Mouse (Mus musculus): ENCODE measurements around the gene Snd1. TPM values are rescaled to one million over a fixed set of nuclear protein-coding genes. Genes with fewer than 3 reads are reported as not detected.

Gene Snd1
- total RNA-seq, 2 experiments from 2014 or later = 80.2 to 83.3 TPM

DNA sequence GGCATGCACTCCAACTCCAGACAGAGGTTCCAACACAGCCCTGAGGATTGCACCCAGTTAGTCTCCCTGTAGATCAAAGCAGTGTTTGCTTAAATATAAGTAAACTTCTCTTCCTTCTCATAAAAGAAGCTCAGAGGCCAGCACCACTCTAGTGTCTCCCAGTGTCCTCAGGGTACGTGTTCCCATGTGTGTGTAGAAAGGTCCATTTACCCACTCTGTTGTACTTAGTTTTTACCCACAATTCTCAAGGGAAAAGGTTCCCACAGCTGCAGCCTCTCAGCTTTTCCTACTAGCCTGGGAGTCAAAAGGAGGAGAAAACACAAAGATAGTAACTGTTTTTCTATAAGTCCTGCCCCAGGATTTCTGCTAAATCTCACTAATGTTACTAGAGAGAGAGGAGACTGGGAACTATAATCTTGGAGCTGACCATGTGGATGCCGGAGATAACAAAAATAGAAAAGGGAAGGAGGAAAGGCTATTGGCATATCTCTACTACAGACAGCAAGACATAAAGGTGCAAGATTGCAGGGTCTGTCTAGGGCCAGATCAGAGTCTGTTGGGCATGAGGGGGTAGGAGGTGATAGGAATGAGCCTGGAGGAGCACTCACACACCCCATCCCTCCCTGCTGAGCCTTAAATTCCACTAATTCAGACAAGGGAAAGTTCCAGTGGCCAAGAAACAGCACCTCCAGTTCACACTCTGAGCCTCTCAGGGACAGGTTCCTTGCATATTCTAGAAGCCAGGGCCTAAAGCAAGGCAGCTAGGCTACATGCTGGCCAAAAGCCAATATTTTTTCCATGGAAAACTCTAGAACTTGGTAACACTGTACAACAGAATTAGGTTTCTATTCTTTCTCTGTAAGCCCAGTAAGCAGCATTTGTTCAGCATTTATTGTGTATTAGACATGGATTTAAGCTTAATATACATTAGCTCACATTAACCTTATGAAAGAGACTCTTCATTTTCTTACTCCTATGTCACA lies 382.6 kb downstream of the Snd1 start:
- no peak for DNase-seq (ENCODE audit: low spot score in 2 of 2)

DNA sequence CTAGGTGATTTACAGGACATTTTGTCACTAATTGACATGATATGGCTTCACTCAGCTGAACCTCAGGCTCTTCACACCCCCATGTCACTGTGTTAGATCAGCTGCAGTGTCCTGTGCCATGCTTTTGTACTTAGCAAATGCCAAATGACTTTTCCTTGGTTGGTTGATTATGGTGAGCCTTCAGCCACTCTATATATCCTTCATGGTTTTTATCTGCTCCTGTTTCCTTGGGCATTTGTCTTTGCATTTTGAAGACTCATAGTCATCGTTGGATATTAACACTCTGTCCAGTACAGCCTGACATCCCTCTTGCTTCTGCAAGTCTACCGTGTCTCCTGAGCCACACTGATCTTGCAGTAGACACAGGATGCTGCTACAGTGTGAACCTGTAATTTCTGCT lies 384.2 kb downstream of the Snd1 start:
- no peak for DNase-seq (ENCODE audit: low spot score in 2 of 2)

DNA sequence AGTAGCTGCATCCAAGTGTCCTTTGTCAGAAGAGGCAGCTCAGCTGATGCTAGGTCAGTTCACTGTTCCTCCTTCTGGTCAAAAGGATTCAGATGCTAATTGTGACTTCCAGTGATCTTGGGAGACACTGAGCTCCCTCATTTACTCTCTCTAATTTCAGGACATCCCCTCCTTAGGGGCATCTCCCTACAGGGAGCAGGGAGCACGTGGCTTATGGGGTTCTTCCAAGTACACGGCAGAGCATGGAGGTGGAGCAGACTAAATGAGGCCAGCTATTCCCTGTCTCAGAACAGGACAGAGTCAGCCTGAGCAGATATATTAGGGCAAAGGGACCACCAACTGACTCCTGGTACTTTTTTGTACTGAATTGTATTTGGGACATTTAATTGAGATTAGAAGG lies 385.5 kb downstream of the Snd1 start:
- DNase-seq (ENCODE audit: low spot score in 2 of 2) = no peak

DNA sequence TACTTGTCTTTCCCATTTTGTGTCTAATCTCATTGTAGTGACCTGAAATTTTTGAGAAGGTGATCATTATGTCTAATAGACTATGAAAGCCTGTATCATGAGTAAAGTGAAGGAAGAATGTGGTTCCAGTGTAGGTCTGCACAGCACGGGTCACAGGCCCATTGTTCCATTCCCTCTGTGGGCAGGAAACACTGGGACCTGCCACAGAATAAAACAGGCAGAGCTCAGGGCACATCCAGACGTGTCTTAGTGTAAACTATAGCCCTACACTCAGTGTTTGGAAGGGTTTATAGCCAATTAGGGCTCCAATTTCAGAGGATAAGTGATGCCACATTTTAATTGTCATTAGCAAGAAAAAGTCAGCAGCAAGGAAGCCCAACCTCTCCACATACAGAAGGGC lies 386.0 kb downstream of the Snd1 start:
- DNase-seq (ENCODE audit: low spot score in 2 of 2) = no peak

DNA sequence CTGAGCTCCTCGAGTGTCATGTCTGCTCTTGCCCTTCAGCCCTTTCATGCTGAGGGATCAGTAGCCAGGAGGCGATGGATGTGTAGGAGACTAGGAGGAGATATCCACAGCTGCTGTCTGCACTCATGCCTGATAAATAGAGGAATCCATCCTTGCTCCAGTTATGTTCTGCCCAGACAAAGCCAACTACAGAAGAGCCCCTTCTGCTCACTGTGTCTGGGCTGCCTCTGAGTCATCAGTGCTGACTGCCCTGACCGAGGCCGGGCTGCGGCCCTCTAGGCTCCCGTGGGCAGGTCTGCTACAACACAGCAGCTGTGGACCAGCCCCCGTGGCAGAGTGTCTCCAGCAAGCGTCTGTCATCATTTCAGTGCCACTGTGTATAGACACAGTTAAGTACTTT lies 387.4 kb downstream of the Snd1 start:
- DNase-seq (ENCODE audit: low spot score in 2 of 2) = no peak

DNA sequence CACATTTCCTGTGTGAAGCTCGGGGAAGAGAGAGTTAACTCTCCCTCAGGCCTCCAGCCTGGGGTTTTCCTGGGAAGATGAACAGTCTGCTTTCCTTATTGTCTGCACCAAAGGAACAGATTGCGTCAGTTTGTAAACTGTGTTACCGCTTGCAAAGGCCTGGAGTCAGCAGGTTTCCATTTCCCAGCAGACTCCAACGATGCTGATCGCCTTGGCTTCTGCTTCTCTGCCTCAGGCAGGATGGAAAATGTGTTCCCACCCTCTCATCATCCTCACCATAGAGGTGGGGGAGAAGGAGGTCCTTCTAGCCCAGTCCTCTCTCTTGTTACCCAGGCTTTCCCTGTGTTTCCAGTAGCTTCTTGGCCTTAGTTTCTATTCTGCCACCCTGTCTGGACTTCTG lies 389.7 kb downstream of the Snd1 start:
- DNase-seq (ENCODE audit: low spot score in 2 of 2) = no peak

DNA sequence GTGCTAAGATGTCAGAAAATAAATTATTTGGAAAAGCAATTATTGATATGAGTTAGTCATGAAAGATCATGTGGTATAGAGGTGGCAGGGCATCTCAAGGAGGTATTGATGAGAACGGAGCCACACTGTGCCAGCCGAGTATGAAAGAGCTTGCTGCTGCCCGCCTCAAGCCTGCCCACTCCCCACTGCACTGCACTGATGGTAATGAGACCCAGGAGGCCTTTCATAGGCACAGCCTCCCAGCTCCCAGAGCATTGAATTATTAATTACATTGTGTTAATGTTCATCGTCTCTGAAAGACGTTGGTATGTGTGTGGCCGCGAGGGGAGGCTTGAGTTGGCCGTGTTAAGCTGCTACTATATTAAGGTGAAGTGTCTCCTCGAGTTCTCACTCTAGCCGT lies 390.2 kb downstream of the Snd1 start:
- DNase-seq (ENCODE audit: low spot score in 2 of 2) = no peak

DNA sequence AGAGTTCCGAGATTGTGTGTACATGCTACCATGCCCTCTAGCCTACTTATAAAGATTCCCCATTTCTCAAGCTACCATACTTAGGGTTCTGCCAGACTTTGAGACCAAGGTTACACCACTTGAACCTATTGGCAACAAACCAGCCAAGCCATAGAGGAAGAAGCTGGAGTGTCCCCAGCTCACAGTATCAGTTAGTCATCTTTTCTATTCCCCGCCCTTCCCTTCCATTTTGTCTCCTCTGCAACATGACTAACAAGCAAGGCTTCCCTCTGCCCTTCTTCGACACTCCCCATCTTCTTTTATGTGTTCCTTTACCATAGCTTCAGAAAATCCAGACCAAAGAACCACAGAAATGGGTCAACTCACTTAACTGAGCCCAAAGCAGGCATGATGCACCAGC lies 391.3 kb downstream of the Snd1 start:
- no peak for DNase-seq (ENCODE audit: low spot score in 2 of 2)

DNA sequence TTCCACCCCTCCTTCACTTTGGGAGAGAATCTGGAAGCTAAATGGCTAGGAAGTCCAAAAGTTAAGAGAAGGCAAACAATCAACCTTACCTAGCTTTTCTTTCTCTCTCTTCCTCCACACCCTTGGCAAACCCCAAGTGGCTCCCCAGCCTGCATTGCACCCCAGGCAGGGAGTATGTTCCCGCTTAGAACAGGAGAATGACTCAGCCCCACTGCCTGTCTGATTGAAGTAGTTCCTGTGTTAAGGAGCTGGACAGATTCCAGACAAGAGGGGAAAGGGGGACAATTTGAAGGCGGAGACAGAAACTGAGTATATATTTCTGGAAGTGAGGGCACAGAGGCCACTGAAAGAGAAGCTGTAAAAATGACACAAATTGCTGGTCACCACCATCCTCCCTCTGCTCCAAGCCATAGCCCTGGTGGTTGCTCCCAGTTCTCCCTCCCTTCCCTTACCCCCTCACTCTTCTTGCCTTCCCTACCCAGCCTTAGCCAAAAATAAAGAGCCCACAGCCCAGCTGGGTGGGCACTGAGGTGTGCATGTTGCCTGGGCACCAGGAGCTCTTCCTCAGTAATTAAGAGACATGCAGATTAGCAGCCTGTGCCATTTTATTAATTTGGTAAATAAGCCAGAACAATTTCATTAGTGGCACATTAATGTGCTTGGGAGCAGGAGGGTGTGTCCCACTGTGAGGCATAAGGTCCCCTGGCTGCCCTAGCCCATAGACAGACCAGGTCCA lies 392.7 kb downstream of the Snd1 start:
- DNase-seq (ENCODE audit: low spot score in 2 of 2) = no peak

DNA sequence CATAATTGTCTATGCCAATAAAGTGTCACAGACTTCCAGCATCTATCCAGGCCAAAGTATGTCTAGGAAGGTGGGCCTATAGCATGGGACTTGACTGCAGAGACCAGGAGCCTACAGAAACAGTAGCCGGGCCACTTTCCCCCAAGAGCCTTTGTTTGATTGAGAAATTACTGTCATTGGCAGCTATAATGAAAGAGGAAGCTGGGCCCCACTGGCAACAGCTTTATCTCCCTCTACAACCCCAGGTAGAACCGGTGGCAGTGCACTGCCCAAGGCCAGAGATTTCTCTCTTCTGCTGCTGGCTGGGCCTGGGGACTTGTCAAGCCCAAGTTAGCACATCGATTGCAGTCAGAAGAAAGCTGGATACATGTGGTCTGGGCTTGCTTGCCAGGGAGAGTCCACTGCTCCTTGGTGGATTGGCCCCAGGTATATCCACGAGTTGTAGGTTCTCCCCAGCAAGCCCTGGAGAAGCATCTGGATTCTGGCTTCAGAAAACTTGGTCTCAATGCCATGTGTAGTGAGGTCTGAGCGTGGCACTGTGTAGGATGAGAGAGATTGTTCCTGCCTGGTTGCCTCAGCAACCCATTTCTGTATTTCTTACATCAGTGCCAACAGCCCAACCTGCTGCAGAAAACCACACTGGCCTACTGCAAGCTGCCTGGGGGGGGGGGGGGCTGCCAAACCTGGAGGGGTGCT lies 396.9 kb downstream of the Snd1 start:
- no peak for DNase-seq (ENCODE audit: low spot score in 2 of 2)

DNA sequence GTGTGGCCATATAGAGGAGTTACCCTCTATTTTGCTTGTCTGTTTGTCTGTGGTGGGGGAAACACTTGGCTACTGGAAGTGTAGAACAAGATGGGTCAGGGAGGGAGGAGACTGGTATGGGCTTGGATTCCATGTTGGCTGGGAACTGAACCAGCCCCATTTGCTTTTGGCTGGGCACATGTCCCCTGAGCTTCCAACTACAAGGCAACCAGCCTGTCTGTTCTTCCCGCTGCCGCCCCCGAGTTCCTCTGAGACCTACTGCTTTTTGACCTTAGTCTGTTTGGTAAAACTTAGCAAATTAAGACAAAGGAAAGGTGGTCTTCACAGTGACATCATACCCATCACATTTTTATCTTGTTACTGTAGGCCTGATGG lies 397.5 kb downstream of the Snd1 start:
- DNase-seq (ENCODE audit: low spot score in 2 of 2) = no peak

DNA sequence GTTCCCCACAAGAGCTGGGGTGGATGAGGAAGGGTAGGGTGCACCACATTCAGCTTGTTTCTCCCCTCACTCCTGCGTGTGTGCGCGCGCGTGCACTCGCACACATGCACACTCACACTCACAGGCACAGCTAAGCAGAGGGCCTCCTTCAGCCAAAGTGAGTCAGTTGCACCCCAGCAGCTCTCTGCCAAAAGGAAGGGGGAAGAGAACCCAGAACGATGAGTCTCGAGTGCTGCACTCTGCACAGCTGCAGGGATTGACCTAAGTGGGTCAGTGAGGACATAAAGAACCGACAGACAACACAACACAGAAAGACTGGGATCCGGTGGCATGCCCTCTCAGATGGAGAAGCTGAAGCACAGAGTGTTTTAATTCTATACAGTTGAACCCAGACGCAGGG lies 399.1 kb downstream of the Snd1 start:
- DNase-seq (ENCODE audit: low spot score in 2 of 2) = no peak

DNA sequence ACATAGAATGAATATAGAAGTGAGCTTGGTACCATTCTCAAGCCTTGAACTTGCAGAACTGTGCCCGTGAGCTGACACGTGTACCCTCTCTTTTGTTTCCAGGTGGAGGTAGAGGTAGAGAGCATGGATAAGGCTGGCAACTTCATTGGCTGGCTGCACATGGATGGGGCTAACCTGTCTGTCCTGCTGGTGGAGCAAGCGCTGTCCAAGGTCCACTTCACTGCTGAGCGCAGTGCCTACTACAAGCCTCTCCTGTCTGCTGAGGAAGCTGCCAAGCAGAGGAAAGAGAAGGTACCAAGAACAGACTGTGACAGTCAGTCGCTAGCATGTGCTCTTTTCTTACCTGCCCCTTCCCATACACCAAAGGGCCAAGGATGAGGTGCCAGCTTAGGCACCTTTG lies 399.8 kb downstream of the Snd1 start:
- DNase-seq (ENCODE audit: low spot score in 2 of 2) = no peak

DNA sequence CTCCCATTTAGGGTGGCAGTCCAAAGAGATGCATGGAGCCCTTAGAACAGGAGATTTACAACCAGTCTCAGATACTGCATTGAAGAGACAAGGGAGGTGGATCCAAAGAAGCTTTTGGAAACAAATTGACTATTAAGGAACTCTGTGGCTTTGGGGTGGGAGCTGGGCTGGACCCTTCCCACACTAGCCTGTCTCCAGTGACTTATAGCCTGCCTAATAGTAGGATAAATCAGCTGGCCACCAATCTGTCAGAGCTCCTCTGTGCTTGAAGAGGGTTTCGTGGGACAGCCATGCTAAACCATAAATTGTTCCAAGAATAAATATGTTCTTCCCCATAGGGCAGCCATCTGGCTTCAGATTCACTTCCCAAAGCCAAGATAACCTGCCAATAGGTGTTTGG lies 400.4 kb downstream of the Snd1 start:
- DNase-seq (ENCODE audit: low spot score in 2 of 2) = no peak

DNA sequence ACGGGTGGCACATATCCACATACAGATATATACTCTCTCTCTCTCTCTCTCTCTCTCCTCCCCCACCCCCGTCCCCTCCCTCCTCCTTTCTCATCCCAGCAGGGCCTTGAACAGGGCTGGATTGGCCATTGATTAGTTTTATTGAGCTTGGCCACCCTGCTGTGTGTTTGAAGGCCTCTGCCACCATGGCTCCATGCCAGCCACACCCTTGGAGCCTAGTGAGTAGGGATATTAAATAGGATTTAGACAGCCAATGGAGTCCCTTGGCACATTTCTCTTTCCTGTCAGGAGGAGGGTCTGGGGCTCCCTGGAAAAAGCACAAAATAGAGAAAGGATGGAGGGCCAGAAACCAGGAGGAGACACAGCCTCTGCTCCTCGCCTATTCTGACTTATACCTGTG lies 401.6 kb downstream of the Snd1 start:
- DNase-seq (ENCODE audit: low spot score in 2 of 2) = no peak

DNA sequence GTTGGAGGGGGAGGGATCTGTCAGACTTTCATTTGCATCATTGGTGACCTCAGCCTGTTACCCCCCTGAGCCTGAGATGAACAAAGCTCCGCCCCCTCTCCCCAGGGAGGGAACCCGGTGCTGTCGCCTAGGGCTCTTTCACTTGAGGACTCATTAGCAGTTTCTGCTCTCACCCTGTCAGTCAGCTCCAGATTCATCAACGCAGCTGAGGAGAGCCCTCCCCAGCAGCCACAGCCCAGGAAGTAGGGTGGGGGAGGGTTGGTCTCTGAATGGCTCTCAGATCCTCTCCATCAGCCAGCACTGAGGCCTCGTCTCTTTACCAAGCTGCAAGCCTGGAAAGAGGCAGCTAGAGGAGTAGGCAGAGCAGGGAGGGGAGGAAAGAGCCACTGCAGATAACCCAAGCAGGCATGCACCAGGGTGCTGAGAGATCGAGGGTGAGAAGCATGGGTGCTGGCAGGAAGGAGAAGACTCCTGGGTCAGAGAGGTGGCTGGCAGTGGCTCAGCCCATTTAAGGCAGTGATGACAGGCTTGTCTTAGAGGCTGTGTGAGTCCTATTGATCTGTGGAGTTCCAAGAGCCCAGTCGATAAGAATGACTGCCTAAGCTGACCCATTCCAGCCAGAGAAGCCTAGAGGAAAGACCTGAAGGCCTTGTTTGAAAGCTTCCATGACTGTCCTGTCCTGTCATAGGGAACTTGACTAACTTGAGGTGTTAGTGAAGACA lies 403.2 kb downstream of the Snd1 start:
- DNase-seq (ENCODE audit: low spot score in 2 of 2) = no peak

DNA sequence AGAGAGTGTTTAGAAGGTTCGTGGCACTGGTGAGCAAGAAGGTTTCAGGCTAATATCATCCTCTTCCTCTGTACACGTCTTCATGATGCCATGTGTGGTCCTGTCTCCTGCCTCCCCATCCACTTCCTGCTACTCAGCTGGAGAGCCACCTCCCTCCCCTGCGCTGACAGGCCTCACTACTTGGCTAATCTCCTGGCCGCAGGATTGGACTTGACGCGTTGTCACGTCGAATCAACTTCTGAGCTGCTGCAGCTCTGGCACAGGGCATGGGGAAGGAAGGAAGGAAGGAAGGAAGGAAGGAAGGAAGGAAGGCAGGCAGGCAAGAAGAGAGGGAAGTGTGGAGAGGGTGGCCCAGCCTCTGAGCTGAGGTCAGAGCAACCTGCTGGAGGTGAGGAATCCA lies 404.4 kb downstream of the Snd1 start:
- DNase-seq (ENCODE audit: low spot score in 2 of 2) = no peak

DNA sequence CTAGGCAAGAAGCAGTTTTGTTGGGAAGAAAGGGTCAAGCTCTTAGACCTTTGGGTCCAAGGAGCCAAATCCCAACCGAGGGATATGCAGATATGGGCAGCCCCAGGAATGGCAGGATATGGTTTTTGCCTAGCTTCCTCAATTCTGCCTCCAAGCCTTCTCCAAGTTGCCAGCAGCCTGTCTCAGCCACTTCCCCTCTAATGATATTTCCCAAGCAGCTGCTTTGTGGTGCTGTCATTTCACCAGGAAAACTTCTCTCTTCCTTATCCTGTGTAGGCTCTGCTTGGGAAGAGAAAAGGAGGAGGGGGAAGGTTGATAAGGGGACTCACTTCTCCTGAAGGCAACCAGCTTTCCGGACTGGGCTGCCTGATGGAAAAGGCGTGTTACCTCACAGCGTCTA lies 406.0 kb downstream of the Snd1 start:
- DNase-seq (ENCODE audit: low spot score in 2 of 2) = no peak

DNA sequence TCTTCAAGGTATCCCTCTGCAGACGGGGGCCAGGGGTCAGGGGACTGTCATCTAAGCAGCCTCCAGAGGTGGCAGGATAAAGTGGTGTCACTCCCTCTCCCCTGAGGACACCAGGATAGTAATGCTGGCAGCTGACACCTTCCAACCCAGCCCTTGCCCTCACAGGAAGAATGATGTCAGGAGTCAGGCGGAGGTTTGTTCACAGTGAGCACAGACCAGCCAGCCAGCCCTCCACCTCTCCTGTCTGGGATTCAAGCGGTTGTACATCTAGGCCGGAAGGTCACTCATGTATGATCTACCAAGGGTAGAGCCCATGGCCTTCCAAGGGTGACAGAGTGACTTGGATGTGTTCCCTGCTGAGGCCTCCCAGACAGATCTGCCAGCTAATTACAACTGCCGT lies 408.6 kb downstream of the Snd1 start:
- no peak for DNase-seq (ENCODE audit: low spot score in 2 of 2)

DNA sequence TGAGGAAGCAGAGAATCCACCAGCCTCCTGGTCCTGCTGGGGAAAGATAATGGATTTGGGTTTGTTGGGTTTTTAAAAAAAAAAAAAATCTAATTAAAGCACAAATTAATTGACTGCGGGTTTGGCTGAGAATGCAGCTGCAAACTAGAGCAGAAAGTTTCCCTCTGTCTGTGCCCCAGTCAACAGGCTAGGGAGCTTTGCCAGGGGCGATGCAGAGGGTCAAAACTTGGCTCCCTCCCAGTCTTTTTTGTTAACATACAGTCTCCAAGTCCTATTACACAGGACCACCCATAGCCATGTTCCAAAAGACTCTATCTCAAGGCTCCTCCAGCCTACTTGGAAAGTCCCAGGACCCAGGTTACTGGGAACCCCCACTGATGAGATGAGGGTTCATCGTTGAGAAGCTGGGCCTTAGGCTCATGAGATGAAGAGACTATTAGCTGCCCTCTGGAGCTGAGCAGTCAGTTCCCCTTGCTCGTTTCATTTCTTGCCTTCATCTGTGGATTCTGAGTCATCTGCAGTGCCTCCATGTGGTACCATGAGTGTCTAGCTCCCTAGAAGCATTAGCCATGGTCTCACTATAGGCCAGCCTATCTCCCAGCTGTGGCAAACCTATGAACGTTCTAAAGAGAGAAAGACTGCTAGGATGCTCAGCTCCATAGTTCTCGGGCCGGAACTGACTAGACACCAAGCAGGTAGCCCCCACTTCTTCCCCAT lies 411.9 kb downstream of the Snd1 start:
- DNase-seq (ENCODE audit: low spot score in 2 of 2) = no peak

DNA sequence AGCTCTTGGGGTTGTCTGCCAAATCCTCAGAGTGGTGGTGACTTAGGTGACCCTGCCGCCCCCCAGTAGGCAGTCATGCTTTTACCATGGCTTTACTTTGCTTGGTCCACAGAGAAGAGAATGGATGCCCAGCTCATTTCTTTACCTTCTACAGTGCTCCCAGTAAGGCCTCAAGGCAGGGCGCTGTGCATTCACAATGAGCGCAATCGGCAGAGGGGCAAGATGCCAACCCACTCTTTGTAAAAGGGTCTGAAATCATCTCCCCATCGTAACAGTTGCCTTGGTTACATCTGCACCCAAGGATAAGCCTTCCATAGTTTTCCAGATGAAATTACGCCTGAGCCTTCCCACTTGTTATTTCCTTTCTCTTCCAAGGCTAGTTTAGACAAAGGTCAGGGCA lies 415.5 kb downstream of the Snd1 start:
- DNase-seq (ENCODE audit: low spot score in 2 of 2) = no peak
